Mouse (Mus musculus): Measurements from ENCODE around the gene Cherp. TPM values are rescaled to one million over a fixed set of nuclear protein-coding genes. Genes with fewer than 3 reads are reported as not detected.
A peak's percentile ranks its signal among the peaks of the same experiment; 100 is the strongest.

The Cherp gene
- polyA plus RNA-seq, 1 experiment from 2014 or later = 33.2 TPM

DNA sequence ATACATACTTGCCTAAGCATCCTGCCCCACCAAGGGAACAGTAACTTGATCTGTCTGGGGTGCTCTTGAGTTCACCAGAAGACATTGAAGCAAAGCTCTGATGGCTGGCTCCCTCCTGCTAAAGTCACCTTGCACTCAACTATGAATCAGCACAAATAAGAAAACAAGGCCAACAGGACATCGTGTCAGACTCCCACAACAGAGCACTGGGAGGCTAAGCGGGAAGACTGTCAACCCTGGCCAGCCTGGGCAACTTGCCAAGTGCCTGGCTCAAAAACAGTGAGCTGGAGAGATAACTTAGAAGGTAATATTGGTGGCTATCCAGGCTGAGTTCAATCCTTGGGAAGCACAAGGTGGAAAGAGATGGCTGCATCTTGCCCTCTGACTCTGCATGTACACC, 40.1 kb downstream of the Cherp start:
- no peak overlapping the region for H3K27ac ChIP-seq (ENCODE audit: low read depth, low read length)
- DNase-seq (ENCODE audit: low spot score) (peak; percentile 7), ATAC-seq (no peak)
- no peak overlapping the region for H3K4me2 ChIP-seq (ENCODE audit: low read length)
- no peak overlapping the region for H3K9ac ChIP-seq (ENCODE audit: low read length)
- H3K4me3 ChIP-seq (ENCODE audit: low read depth, low read length) = no peak overlapping the region
- no peaks in the 10 kb centered on the region for H3K9me3 ChIP-seq (replicated peaks; ENCODE audit: control insufficient read depth, low read length)
- no peaks in the 10 kb centered on the region for H3K36me3 ChIP-seq (ENCODE audit: control insufficient read depth, insufficient read depth, low read length)
- WGBS = 22% methylated on average over 2 of the region's 2 CpGs
- no peaks in the 10 kb centered on the region for H3K27me3 ChIP-seq (replicated peaks; ENCODE audit: control insufficient read depth, insufficient read depth, low read length)
- H3K4me1 ChIP-seq (ENCODE audit: control insufficient read depth, insufficient read depth, low read length) = no peaks in the 10 kb centered on the region

DNA sequence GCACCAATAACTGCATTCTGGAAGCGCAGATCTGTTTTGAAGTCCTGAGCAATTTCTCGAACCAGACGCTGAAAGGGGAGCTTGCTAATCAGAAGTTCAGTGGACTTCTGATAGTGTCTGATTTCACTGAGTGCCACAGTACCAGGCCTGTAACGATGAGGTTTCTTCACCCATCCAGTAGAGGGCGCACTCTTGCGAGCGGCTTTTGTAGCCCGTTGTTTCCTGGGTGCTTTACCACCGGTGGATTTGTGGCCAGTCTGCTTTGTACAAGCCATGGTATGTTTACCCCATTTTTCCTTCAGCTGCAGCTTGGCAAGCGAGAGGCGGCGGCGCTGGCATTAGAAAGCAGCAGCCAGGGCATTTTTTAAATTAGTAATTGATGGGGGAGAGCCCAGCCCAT, 45.4 kb downstream of the Cherp start:
- no peak for DNase-seq (ENCODE audit: low spot score)
- H3K4me3 ChIP-seq (ENCODE audit: low read depth, low read length) = no peak overlapping the region
- H3K9ac ChIP-seq (ENCODE audit: low read length) = no peak overlapping the region
- no peak for ATAC-seq
- H3K9me3 ChIP-seq (replicated peaks; ENCODE audit: control insufficient read depth, low read length) = no peaks in the 10 kb centered on the region
- no peaks in the 10 kb centered on the region for H3K27me3 ChIP-seq (replicated peaks; ENCODE audit: control insufficient read depth, insufficient read depth, low read length)
- H3K36me3 ChIP-seq (ENCODE audit: control insufficient read depth, insufficient read depth, low read length) = no peaks in the 10 kb centered on the region
- no peak overlapping the region for H3K27ac ChIP-seq (ENCODE audit: low read depth, low read length)
- no peak overlapping the region for H3K4me2 ChIP-seq (ENCODE audit: low read length)
- 62% methylated on average over 13 of the region's 13 CpGs for WGBS
- H3K4me1 ChIP-seq (ENCODE audit: control insufficient read depth, insufficient read depth, low read length) = no peaks in the 10 kb centered on the region

- WGBS = 69% methylated on average over 1 of the region's 1 CpGs
Observed at GRCm38 (mm10) chr8:72422926-72423325, 52.1 kb downstream of the Cherp start.

DNA sequence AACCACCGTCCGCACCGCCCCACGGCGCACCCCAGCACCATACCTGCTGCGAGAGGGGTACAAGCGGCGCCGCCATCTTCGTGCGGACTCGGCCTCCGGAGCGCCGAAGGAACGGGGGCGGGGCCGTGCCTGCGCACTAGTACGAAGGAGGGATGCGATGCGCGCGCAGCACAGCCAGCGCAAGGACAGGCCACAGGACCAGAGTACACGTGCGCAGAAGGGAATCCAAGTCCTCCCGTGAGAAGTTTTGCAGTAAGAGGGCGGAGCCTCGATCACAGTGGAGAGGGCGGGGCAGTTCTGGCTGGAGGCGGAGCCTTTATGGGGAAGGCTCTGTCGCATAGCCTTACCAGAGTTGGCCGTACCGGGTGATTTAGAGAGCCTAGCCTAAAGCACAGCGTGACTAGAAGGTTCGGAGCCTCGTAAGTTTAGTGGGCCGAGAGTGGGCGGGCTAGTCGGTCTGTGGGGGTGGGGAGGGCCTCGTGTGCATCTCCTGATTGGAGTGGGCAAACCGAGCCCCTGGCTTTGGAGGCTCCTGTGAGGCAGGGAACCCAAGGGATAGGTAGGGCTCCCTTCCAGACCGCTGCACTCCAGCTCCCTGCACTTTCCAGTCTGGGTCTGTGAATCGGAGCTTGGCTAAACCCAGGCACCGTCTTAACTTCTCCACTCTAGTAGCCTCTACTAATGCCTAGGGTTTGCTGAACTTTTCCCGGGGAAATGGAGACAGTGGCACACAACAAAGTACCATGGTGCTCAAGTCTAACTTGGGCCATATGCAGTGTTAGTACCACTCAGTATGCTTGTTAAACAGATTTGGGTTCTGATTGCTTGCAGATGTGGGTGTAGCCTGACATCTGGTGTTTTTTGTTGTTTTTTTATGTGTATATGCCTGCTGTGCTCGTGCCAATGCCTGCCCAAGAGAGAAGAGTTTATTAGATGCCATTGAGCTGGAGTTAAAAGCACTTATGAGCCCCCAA, 53.4 kb downstream of the Cherp start, which contains the start of gene Eps15l1:
Eps15l1 (minus strand) TSS at position 99 of the 974 bp plus-strand sequence.
- Histone ChIP-seq H3K36me3 (ENCODE audit: control insufficient read depth, insufficient read depth, low read length) (peaks cover 4% of the 10 kb centered on the region; the same call in 1 of the 2 replicates), H3K27me3 (replicated peaks; ENCODE audit: control insufficient read depth, insufficient read depth, low read length) (no peaks in the 10 kb centered on the region), H3K9me3 (replicated peaks; ENCODE audit: control insufficient read depth, low read length) (no peaks in the 10 kb centered on the region), H3K4me3 (ENCODE audit: low read depth, low read length) (peak within 1 kb of the TSS; percentile 80), H3K4me2 (ENCODE audit: low read length) (peak within 1 kb of the TSS; percentile 77), H3K9ac (ENCODE audit: low read length) (peak within 1 kb of the TSS; percentile 88), H3K27ac (ENCODE audit: low read depth, low read length) (peak within 1 kb of the TSS; percentile 77), H3K4me1 (ENCODE audit: control insufficient read depth, insufficient read depth, low read length) (peaks cover 16% of the 10 kb centered on the region)
- DNase-seq (ENCODE audit: low spot score) = peak; percentile 99
- WGBS = under 1% methylated on average over 48 of the region's 48 CpGs
- peak; percentile 98 for ATAC-seq

More at GRCm38 (mm10) chr8:72422926-72423325, 52.1 kb downstream of the Cherp start:
- Histone ChIP-seq H3K36me3 (ENCODE audit: control insufficient read depth, insufficient read depth, low read length) (peaks cover 4% of the 10 kb centered on the region; the same call in 1 of the 2 replicates), H3K4me1 (ENCODE audit: control insufficient read depth, insufficient read depth, low read length) (peaks cover 16% of the 10 kb centered on the region), H3K4me3 (ENCODE audit: low read depth, low read length) (no peak overlapping the region), H3K27ac (ENCODE audit: low read depth, low read length) (no peak overlapping the region), H3K4me2 (ENCODE audit: low read length) (no peak overlapping the region), H3K9me3 (replicated peaks; ENCODE audit: control insufficient read depth, low read length) (no peaks in the 10 kb centered on the region), H3K9ac (ENCODE audit: low read length) (no peak overlapping the region), H3K27me3 (replicated peaks; ENCODE audit: control insufficient read depth, insufficient read depth, low read length) (no peaks in the 10 kb centered on the region)
- ATAC-seq (no peak), DNase-seq (ENCODE audit: low spot score) (no peak)

GRCm38 (mm10) chr8:72420571-72421361, 54.3 kb downstream of the Cherp start:
- Histone ChIP-seq H3K9me3 (replicated peaks; ENCODE audit: control insufficient read depth, low read length) (no peaks in the 10 kb centered on the region), H3K27me3 (replicated peaks; ENCODE audit: control insufficient read depth, insufficient read depth, low read length) (no peaks in the 10 kb centered on the region), H3K36me3 (ENCODE audit: control insufficient read depth, insufficient read depth, low read length) (peaks cover 4% of the 10 kb centered on the region; the same call in 1 of the 2 replicates), H3K4me2 (ENCODE audit: low read length) (peak overlapping the region; percentile 77), H3K4me1 (ENCODE audit: control insufficient read depth, insufficient read depth, low read length) (peaks cover 16% of the 10 kb centered on the region), H3K27ac (ENCODE audit: low read depth, low read length) (peak overlapping the region; percentile 77), H3K4me3 (ENCODE audit: low read depth, low read length) (peak overlapping the region; percentile 80), H3K9ac (ENCODE audit: low read length) (peak overlapping the region; percentile 88)
- under 1% methylated on average over 59 of the region's 73 CpGs for WGBS
- ATAC-seq (peak; percentile 60), DNase-seq (ENCODE audit: low spot score) (peak; percentile 42)

DNA sequence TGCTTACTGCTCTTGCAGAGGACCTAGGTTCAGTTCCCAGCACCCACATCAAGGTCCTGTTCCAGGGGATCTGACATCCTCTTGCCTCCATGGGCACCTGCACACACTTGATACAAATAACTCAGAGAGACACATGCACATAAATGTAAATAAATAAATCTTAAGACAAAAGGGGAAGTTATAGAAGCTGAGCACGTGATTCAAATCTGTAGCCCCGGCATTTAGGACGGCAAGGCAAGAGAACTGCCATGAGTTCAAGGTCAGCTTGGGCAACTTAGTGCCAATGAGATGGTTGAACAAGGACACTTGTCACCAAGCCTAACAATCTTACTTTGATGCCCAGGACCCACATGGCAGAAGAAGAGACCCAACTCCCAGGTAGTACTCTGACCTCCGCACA, 57.0 kb downstream of the Cherp start:
- 97% methylated on average over 4 of the region's 4 CpGs for WGBS
- peaks cover 16% of the 10 kb centered on the region for H3K4me1 ChIP-seq (ENCODE audit: control insufficient read depth, insufficient read depth, low read length)

DNA sequence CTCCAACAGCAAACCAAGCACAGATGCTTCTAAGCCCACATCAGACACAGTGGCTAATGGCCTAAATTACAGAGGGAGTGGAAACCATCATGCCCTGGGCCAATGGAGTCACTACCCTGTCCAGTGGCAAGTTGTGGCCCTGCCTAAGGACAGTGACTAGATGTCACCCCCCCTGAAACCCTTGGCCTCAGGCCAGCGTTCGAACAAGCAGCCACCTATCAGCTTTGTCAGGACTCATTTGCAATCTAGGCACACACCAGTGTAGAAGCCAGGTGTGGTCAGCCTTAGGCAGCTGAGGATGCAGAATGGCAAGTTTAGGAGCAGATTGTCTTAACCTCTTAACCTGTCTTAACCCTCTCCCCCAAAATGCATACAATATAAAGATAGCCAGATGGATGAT, 59.8 kb downstream of the Cherp start:
- Histone ChIP-seq H3K9me3 (replicated peaks; ENCODE audit: control insufficient read depth, low read length) (no peaks in the 10 kb centered on the region), H3K4me2 (ENCODE audit: low read length) (no peak overlapping the region), H3K4me3 (ENCODE audit: low read depth, low read length) (no peak overlapping the region), H3K4me1 (ENCODE audit: control insufficient read depth, insufficient read depth, low read length) (peaks cover 16% of the 10 kb centered on the region), H3K36me3 (ENCODE audit: control insufficient read depth, insufficient read depth, low read length) (peaks cover 27% of the 10 kb centered on the region), H3K27ac (ENCODE audit: low read depth, low read length) (no peak overlapping the region), H3K9ac (ENCODE audit: low read length) (no peak overlapping the region), H3K27me3 (replicated peaks; ENCODE audit: control insufficient read depth, insufficient read depth, low read length) (no peaks in the 10 kb centered on the region)
- ATAC-seq = no peak
- no peak for DNase-seq (ENCODE audit: low spot score)
- WGBS = 75% methylated on average over 2 of the region's 2 CpGs

More for the DNA sequence above, 57.0 kb downstream of the Cherp start:
- no peak overlapping the region for H3K4me3 ChIP-seq (ENCODE audit: low read depth, low read length)
- no peak overlapping the region for H3K27ac ChIP-seq (ENCODE audit: low read depth, low read length)
- no peaks in the 10 kb centered on the region for H3K27me3 ChIP-seq (replicated peaks; ENCODE audit: control insufficient read depth, insufficient read depth, low read length)
- peaks cover 15% of the 10 kb centered on the region for H3K36me3 ChIP-seq (ENCODE audit: control insufficient read depth, insufficient read depth, low read length)
- H3K4me2 ChIP-seq (ENCODE audit: low read length) = no peak overlapping the region
- no peak overlapping the region for H3K9ac ChIP-seq (ENCODE audit: low read length)
- DNase-seq (ENCODE audit: low spot score) = no peak
- H3K9me3 ChIP-seq (replicated peaks; ENCODE audit: control insufficient read depth, low read length) = no peaks in the 10 kb centered on the region
- no peak for ATAC-seq

DNA sequence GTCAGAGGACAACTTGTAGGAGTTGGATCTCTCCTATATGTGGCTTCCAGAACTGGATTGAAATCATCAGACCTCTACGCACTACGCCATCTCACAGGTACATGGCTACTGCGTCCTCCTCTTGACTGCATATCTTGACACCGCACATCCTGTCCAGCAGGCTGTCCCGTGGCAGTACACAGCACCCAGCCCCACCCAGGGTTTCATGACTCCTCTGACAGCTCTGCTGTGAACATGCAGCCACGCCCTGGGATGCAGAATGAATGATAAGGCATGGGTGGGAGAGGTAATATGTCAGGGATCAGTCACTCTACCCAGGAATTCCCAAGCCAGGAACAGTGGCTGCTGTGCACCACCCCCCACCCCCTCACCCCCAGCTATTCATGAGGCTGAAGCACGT, 61.2 kb downstream of the Cherp start:
- peaks cover 1% of the 10 kb centered on the region for H3K4me1 ChIP-seq (ENCODE audit: control insufficient read depth, insufficient read depth, low read length)
- DNase-seq (ENCODE audit: low spot score) = no peak
- H3K36me3 ChIP-seq (ENCODE audit: control insufficient read depth, insufficient read depth, low read length) = peaks cover 25% of the 10 kb centered on the region
- H3K9ac ChIP-seq (ENCODE audit: low read length) = no peak overlapping the region
- H3K27me3 ChIP-seq (replicated peaks; ENCODE audit: control insufficient read depth, insufficient read depth, low read length) = no peaks in the 10 kb centered on the region
- WGBS = 94% methylated on average over 7 of the region's 7 CpGs
- no peak overlapping the region for H3K4me2 ChIP-seq (ENCODE audit: low read length)
- no peak overlapping the region for H3K4me3 ChIP-seq (ENCODE audit: low read depth, low read length)
- no peaks in the 10 kb centered on the region for H3K9me3 ChIP-seq (replicated peaks; ENCODE audit: control insufficient read depth, low read length)
- H3K27ac ChIP-seq (ENCODE audit: low read depth, low read length) = no peak overlapping the region
- ATAC-seq = no peak

Data from forebrain, embryonic 14.5 days (tissue).